Mouse (Mus musculus) CH12.LX (cell line): Measurements from ENCODE around the gene Rrm2.

Experiments
- CHD1 ChIP-seq: IDR thresholded peaks from 2 replicates; pipeline ENCODE4 v1.6.1; 2012; ENCODE audit warnings: low read depth, low read length, improper control_type of control experiment, inconsistent platforms
- CTCF ChIP-seq, 2 experiments: IDR thresholded peaks in 1 of 2; conservative IDR thresholded peaks in 1 of 2; 2 replicates each; pipeline ENCODE4 v1.5.1; 2011 to 2012; ENCODE audit warnings: low read depth in 2 of 2, low read length in 2 of 2, improper control_type of control experiment in 1 of 2, inconsistent platforms in 1 of 2, mild to moderate bottlenecking in 1 of 2, moderate library complexity in 1 of 2
- EP300 ChIP-seq: IDR thresholded peaks from 2 replicates; pipeline ENCODE4 v1.6.1; 2011; ENCODE audit warnings: low read length, improper control_type of control experiment
- JUN ChIP-seq: IDR thresholded peaks from 2 replicates; pipeline ENCODE4 v1.6.1; 2011; ENCODE audit warnings: low read depth, mild to moderate bottlenecking, low read length, improper control_type of control experiment, moderate library complexity; ENCODE audit not compliant: insufficient read depth
- MAX ChIP-seq: IDR thresholded peaks from 2 replicates; pipeline ENCODE4 v1.6.1; 2011; ENCODE audit warnings: low read length, improper control_type of control experiment
- MXI1 ChIP-seq: IDR thresholded peaks from 2 replicates; pipeline ENCODE4 v1.6.1; 2011; ENCODE audit warnings: mild to moderate bottlenecking, low read depth, low read length, improper control_type of control experiment
- POLR2A ChIP-seq: IDR thresholded peaks from 2 replicates; pipeline ENCODE4 v1.6.1; 2011; ENCODE audit warnings: low read depth, mild to moderate bottlenecking, improper control_type of control experiment, low read length
- USF1 ChIP-seq: IDR thresholded peaks from 2 replicates; pipeline ENCODE4 v1.6.1; 2014; ENCODE audit warnings: low read depth, mild to moderate bottlenecking, inconsistent platforms, low read length, improper control_type of control experiment
- ZNF384 ChIP-seq: IDR thresholded peaks from 2 replicates; pipeline ENCODE4 v1.6.1; 2012; ENCODE audit warnings: low read depth, low read length, improper control_type of control experiment, inconsistent platforms

DNA sequence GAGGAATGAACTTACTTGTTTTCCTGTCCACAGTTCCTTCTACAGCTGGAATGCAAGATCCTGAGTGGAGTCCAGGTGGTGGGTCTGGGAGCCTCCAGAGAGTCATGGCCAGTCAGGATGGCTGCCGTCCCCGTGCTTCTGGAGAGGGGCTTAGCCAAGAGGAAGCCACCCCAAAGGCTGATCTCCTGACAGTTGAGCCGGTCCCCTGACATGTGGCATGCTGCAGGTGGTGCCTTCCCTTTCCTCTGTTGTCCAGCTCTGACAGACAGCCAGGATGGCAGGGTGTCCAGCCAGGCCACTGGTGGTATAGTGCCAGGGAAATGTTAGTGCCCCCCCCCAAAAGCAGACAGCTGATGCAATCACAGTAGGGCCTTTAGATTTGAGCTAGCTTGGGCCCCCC, 9.5 kb upstream of the Rrm2 start:
- TF ChIP-seq POLR2A (no peak), JUN (no peak), CTCF (conservative IDR thresholded peaks at IDR 0.05 in 1 of 2, IDR thresholded peaks at IDR 0.05 in 1 of 2; ENCODE audit: low read depth in 2 of 2, low read length in 2 of 2) (no peak), EP300 (no peak), ZNF384 (no peak), MXI1 (no peak), MAX (no peak), USF1 (no peak), CHD1 (no peak)
